Mouse (Mus musculus): ENCODE measurements around the gene Pald1. TPM values are rescaled to one million over a fixed set of nuclear protein-coding genes. Genes with fewer than 3 reads are reported as not detected.
A peak's percentile ranks its signal among the peaks of the same experiment; 100 is the strongest.

Gene Pald1
- polyA plus RNA-seq, 1 experiment = 15.0 TPM

DNA sequence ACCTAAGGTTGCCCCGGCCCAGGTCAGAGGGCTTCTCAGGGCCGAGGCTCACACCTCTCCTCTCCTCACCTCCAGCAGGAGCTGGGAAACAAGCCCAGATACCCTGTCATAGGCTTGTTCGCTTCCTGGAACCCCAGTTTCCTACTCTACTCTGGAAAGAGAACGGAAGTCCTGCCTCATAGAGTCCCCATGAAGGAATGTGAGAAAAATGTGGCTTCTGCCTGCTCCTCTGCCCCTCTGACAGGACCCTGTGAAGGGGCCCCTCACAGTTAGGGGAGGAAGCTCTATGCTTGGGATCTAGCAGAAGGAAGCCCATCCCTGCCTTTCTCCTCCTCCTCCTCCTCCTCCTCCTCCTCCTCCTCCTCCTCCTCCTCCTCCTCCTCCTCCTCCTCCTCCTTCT lies 9.3 kb upstream of the Pald1 start:
- Histone ChIP-seq H3K27me3 (ENCODE audit: control insufficient read depth, insufficient read depth, low read length) (no peaks in the 10 kb centered on the region), H3K4me3 (ENCODE audit: extremely low read depth, insufficient read depth, insufficient read length) (no peak overlapping the region), H3K36me3 (ENCODE audit: control insufficient read depth, insufficient read depth, low read length) (no peaks in the 10 kb centered on the region), H3K4me1 (ENCODE audit: control insufficient read depth, insufficient read depth, insufficient read length) (no peaks in the 10 kb centered on the region), H3K27ac (ENCODE audit: insufficient read depth, low read length) (no peak overlapping the region)
- 56% methylated on average over 4 of the region's 4 CpGs for WGBS
- TF ChIP-seq CTCF (IDR thresholded peaks at IDR 0.05; ENCODE audit: extremely low read depth, insufficient read depth, insufficient read length, insufficient replicate concordance) (no peak), POLR2A (IDR thresholded peaks at IDR 0.05; ENCODE audit: low read depth, low read length) (no peak)
- DNase-seq (ENCODE audit: low read depth in 1 of 2, low spot score in 2 of 2) = no peak

DNA sequence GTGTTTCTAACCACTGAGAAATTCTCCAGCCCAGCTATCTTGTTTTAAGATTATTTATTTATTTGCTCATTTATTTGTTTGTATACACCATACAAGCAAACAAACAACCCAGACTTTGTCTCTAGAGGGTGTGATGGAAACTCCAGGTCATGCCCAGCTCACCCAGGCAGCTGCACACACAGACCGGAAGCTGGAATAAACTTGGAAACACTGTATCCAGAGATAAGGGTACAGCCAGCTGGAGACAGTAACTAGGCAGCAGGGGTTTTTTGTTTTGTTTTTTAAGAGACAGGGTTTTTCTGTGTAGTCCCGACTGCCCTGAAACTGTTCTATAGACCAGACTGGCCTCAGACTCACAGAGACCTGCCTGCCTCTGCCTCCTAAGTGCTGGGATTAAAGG lies 6.8 kb upstream of the Pald1 start:
- H3K27me3 ChIP-seq (ENCODE audit: control insufficient read depth, insufficient read depth, low read length) = no peaks in the 10 kb centered on the region
- no peaks in the 10 kb centered on the region for H3K36me3 ChIP-seq (ENCODE audit: control insufficient read depth, insufficient read depth, low read length)
- H3K4me1 ChIP-seq (ENCODE audit: control insufficient read depth, insufficient read depth, insufficient read length) = no peaks in the 10 kb centered on the region
- H3K27ac ChIP-seq (ENCODE audit: insufficient read depth, low read length) = no peak overlapping the region
- TF ChIP-seq POLR2A (IDR thresholded peaks at IDR 0.05; ENCODE audit: low read depth, low read length) (no peak), CTCF (IDR thresholded peaks at IDR 0.05; ENCODE audit: extremely low read depth, insufficient read depth, insufficient read length, insufficient replicate concordance) (no peak)
- 70% methylated on average over 2 of the region's 2 CpGs for WGBS
- H3K4me3 ChIP-seq (ENCODE audit: extremely low read depth, insufficient read depth, insufficient read length) = no peak overlapping the region
- DNase-seq (ENCODE audit: low read depth in 1 of 2, low spot score in 2 of 2) = no peak

DNA sequence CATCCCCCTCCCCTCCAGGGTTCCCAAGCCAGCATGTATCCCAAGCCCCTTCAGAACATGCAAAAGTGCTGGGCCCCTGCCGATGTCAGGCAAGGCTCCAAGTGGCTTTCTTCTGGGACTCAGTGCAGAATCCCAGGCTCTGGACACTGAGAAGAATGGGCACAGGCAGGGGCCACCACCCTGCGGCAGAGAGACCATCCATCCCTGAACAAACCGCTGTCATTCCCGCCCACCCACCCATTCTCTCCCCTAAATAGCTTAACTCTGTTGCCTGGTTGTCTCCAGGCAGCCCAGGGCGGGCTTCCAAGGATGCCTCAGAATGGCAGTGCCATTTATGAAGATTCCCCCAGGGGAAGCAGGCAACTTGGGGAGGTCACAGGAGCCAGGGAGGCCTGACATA lies 5.7 kb upstream of the Pald1 start:
- Histone ChIP-seq H3K36me3 (ENCODE audit: control insufficient read depth, insufficient read depth, low read length) (no peaks in the 10 kb centered on the region), H3K27me3 (ENCODE audit: control insufficient read depth, insufficient read depth, low read length) (no peaks in the 10 kb centered on the region), H3K27ac (ENCODE audit: insufficient read depth, low read length) (no peak overlapping the region), H3K4me1 (ENCODE audit: control insufficient read depth, insufficient read depth, insufficient read length) (no peaks in the 10 kb centered on the region), H3K4me3 (ENCODE audit: extremely low read depth, insufficient read depth, insufficient read length) (no peak overlapping the region)
- no peak for TF ChIP-seq CTCF (IDR thresholded peaks at IDR 0.05; ENCODE audit: extremely low read depth, insufficient read depth, insufficient read length, insufficient replicate concordance)
- TF ChIP-seq POLR2A (IDR thresholded peaks at IDR 0.05; ENCODE audit: low read depth, low read length) = no peak
- DNase-seq (ENCODE audit: low read depth in 1 of 2, low spot score in 2 of 2) = no peak
- 91% methylated on average over 5 of the region's 5 CpGs for WGBS

DNA sequence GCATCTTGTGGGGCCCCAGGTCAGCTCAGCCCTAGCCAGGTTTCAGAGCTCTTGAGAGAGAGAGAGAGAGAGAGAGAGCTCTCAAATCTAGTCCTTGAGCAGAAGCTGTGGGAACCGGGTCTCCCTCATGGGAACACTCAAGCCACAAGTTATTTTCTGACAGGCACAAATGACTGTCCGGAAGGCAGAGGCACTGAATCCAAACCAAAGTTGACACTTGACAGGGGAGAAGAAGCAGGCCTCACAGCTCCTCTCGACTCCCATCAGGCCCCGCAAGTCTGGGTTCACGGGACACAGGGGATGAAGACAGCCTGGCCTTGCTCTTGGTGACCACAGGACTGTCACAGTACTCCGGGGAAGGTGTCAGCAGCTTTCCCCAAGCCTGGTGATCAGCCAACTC lies 3.0 kb upstream of the Pald1 start:
- H3K4me3 ChIP-seq (ENCODE audit: extremely low read depth, insufficient read depth, insufficient read length) = no peak overlapping the region
- peaks cover 8% of the 10 kb centered on the region for H3K27me3 ChIP-seq (ENCODE audit: control insufficient read depth, insufficient read depth, low read length)
- no peaks in the 10 kb centered on the region for H3K36me3 ChIP-seq (ENCODE audit: control insufficient read depth, insufficient read depth, low read length)
- no peak overlapping the region for H3K27ac ChIP-seq (ENCODE audit: insufficient read depth, low read length)
- no peak for DNase-seq (ENCODE audit: low read depth in 1 of 2, low spot score in 2 of 2)
- no peaks in the 10 kb centered on the region for H3K4me1 ChIP-seq (ENCODE audit: control insufficient read depth, insufficient read depth, insufficient read length)
- TF ChIP-seq CTCF (IDR thresholded peaks at IDR 0.05; ENCODE audit: extremely low read depth, insufficient read depth, insufficient read length, insufficient replicate concordance) (no peak), POLR2A (IDR thresholded peaks at IDR 0.05; ENCODE audit: low read depth, low read length) (no peak)
- WGBS = 66% methylated on average over 6 of the region's 6 CpGs

DNA sequence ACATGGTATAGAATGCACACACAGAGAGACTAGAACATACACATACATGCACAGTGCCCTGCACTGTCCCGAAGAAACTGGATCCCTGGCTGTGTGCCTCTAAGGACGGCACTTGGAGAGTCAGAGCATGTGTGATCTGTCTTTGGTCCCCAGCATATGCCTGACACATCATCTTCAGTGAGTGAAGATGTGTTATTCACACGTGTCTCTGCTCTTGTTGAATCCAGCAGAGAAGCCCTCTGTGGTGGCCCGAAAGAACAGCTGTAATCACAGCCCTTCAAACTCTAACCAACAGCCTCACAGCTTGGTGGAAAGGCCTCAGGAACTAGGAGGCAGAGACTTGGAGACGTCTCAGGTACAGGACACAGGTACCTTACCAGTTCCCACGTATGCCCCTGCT lies 1.8 kb upstream of the Pald1 start:
- Histone ChIP-seq H3K27me3 (ENCODE audit: control insufficient read depth, insufficient read depth, low read length) (peaks cover 8% of the 10 kb centered on the region), H3K4me1 (ENCODE audit: control insufficient read depth, insufficient read depth, insufficient read length) (no peaks in the 10 kb centered on the region), H3K4me3 (ENCODE audit: extremely low read depth, insufficient read depth, insufficient read length) (no peak overlapping the region), H3K27ac (ENCODE audit: insufficient read depth, low read length) (no peak overlapping the region), H3K36me3 (ENCODE audit: control insufficient read depth, insufficient read depth, low read length) (no peaks in the 10 kb centered on the region)
- no peak for TF ChIP-seq POLR2A (IDR thresholded peaks at IDR 0.05; ENCODE audit: low read depth, low read length)
- no peak for TF ChIP-seq CTCF (IDR thresholded peaks at IDR 0.05; ENCODE audit: extremely low read depth, insufficient read depth, insufficient read length, insufficient replicate concordance)
- no peak for DNase-seq (ENCODE audit: low read depth in 1 of 2, low spot score in 2 of 2)
- 86% methylated on average over 6 of the region's 6 CpGs for WGBS

DNA sequence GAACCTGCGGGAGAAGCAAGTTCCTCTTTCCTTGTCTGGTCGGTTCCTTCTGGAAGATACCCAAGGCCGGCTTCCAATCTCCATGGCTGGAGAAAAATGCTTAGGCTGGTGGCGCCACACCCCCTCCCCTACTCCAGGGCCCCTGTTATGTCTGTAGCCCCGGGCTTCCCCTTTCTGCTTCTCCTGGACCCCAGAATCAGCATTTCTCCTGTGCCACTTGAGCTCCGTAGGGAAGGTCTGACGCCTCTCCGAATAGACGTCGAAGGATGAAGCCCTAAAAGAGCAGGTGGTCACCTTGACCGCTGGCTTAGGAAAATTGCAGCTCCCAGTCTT lies 351 bp upstream of the Pald1 start:
- 14% methylated on average over 11 of the region's 11 CpGs for WGBS
- no peak overlapping the region for H3K27ac ChIP-seq (ENCODE audit: insufficient read depth, low read length)
- TF ChIP-seq POLR2A (IDR thresholded peaks at IDR 0.05; ENCODE audit: low read depth, low read length) (no peak), CTCF (IDR thresholded peaks at IDR 0.05; ENCODE audit: extremely low read depth, insufficient read depth, insufficient read length, insufficient replicate concordance) (no peak)
- DNase-seq (ENCODE audit: low read depth in 1 of 2, low spot score in 2 of 2) = no peak
- H3K4me1 ChIP-seq (ENCODE audit: control insufficient read depth, insufficient read depth, insufficient read length) = no peaks in the 10 kb centered on the region
- H3K4me3 ChIP-seq (ENCODE audit: extremely low read depth, insufficient read depth, insufficient read length) = peak overlapping the region; percentile 58; the same call in 1 of the 2 replicates
- peaks cover 8% of the 10 kb centered on the region for H3K27me3 ChIP-seq (ENCODE audit: control insufficient read depth, insufficient read depth, low read length)
- H3K36me3 ChIP-seq (ENCODE audit: control insufficient read depth, insufficient read depth, low read length) = no peaks in the 10 kb centered on the region

DNA sequence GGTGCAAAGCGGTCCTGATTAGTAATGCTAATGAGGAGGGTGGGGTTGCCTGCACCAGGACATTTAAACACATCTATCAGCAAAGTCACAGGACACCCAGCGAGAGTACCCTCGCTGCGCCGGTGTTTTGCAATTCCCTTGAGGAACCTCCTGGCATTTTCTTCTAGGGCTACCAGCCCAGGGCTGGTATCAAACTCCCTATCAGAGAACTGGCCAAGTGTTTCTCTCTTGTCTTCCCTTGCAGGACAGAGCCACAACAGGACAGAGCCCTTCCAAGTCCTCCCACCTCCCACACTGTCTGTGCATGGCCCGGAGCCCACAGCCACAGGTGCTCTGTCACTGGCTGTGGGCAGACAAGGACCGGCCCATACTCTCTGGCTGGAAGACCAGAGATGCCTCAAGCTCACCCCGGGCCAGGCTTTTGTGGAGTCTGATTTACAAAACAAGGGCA lies 1.0 kb downstream of the Pald1 start:
- Histone ChIP-seq H3K27me3 (ENCODE audit: control insufficient read depth, insufficient read depth, low read length) (peaks cover 8% of the 10 kb centered on the region), H3K27ac (ENCODE audit: insufficient read depth, low read length) (no peak overlapping the region), H3K4me1 (ENCODE audit: control insufficient read depth, insufficient read depth, insufficient read length) (no peaks in the 10 kb centered on the region), H3K4me3 (ENCODE audit: extremely low read depth, insufficient read depth, insufficient read length) (peak overlapping the region; percentile 58), H3K36me3 (ENCODE audit: control insufficient read depth, insufficient read depth, low read length) (no peaks in the 10 kb centered on the region)
- TF ChIP-seq CTCF (IDR thresholded peaks at IDR 0.05; ENCODE audit: extremely low read depth, insufficient read depth, insufficient read length, insufficient replicate concordance) (no peak), POLR2A (IDR thresholded peaks at IDR 0.05; ENCODE audit: low read depth, low read length) (no peak)
- WGBS = under 1% methylated on average over 8 of the region's 8 CpGs
- no peak for DNase-seq (ENCODE audit: low read depth in 1 of 2, low spot score in 2 of 2)

All from spleen, adult 2 months (tissue).